Mouse (Mus musculus) mouse trophoblast stem cell (cell line): ENCODE measurements around the gene Ap2a1.

Experiments
- in situ Hi-C, 2 experiments: fragments of 300-500 bp; cut with MseI, MboI; formaldehyde crosslinking; loops; 2 replicates in 1 of 2; 3 replicates in 1 of 2; pipeline ENCODE4 v1.15.1; 2025

The Ap2a1 gene

DNA sequence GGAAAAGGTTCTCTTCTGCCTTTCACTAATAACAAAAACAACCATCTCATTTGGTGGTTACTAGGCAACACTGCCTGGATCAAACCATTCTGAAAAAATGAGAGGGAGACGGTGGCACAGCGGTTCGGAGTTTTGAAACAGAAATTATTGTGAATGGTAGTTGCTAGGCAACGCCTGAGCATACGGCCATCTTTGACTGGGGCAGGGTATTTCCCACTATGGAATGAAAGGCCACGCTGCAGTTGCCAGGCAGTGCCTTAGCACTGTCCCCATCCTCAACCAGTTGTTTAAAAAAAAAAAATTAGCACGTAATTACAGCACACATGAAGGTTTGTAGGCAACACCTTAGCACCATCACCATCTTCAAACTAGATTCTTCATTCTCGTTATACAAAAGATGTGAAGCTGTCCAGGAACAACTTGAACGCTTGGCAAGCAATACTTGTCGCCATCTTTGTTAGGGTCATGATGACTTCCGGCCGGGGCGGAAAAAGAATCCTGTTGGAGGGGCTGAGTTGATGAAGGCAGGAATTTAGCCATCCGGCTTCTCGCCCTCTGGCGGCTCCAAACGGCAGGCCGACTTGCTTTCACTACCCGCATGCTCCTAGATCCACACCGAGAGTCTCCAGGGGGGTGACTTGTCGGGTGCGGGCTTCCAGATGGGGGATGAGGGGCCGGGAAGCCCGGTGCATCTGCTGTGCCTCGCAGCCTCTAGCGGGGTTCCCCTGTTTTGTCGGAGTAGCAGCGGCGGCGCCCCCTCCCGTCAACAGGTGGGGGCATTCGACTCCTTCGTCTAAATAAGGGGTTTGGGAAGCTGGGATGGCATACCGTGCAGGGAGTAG is 33.5 kb downstream of the Ap2a1 start, which contains the start of gene Fuz:
Gene Fuz, plus strand, starts transcription at position 487 of the 842 bp plus-strand sequence.
- in situ Hi-C loops, result no loop called here

- in situ Hi-C loops, result no loop called here
These were observed 34.1 kb downstream of the Ap2a1 start for GRCm38 (mm10) chr7:44895206-44895592.

DNA sequence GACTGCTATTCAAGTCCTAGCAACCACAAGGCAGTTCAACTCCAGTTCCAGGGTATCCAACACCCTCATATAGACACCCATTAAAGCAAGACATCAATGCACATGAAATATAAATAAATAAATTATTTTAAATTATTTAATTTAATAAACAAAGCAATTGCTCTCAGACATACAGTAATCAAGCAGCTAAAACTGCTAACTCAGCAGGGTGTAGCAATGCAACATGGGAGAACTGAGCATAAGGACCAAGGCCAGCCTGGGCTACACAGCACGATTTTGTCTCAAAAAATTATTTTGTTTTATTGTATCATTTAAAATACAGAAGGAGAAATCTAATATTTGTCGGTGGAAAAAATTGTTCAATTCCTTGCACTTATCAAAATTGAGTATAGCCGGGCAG is 35.1 kb downstream of the Ap2a1 start:
- in situ Hi-C loops, result no loop called here

DNA sequence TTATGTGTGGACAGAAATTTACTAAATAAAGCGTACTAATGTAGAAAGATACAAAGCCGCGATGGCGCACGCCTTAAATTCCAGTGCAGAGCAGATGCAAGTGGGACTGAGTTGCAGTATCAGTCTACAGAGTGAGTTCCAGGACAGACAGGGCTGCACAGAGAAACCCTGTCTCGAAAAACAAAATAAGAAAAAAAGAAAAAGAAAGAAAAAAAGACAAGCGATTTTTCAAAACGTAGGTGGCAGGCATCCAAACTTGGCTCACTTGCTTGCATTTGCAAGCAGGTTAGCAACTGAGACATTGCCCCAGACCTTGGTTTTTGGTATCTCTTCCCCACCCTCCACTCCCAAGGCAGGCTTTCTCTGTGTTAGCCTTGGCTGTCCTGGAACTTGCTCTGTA is 36.1 kb downstream of the Ap2a1 start:
- in situ Hi-C loops, result no loop called here

DNA sequence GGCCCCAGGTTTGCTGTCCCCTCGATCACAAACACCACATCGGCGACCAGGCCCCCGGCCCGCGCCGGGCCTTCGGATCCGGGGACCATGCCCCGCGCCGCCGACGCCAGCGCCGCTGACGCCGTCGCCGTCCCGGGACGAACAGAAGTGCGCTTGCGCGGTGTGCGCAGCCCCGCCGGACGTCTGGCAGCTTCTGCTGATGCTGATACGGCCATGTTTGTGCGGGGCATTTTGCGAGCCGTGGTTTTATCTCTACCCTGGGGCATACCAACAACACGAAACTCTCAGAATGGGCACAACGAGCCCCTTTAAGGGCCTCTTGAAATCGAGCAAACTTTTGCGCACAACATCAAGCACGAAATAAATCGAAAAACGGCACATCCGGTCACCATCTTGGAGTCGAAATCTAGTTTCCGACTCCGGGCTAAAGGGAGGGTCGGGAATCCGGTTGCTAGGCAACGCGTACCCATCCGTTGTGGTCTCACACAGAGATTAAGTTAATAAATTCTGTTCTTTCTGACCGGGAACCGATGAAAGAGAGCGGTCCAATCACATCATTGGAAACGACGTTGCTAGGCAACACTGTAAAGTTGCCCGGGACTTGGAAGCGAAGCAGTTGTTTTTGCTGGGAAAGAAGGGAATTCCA is 36.9 kb downstream of the Ap2a1 start, which contains the start of gene Med25:
Gene Med25, minus strand, starts transcription at position 437 of the 646 bp plus-strand sequence.
- in situ Hi-C loops, result no loop called here

- in situ Hi-C loops, result no loop called here
These were observed 37.7 kb downstream of the Ap2a1 start for GRCm38 (mm10) chr7:44891611-44892010.

DNA sequence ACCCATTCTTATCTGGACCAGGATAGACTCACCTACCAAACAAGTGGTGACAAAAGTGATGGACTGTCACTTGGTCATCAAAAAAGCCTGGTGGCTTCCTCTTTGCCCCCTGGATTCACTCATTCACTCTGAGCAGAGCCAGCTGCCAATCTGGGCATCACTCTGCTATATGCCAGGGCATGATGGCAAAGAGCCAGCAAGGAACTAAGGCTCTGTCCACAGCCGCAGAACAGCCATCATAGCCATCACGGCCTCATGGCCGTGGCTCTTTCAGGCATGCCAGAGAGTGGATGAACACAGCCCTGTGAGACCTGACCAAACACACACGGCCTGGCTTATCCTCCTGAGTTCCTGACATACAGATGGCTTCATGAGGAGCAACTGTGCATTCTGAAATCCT is 38.6 kb downstream of the Ap2a1 start:
- in situ Hi-C loops, result no loop called here

- in situ Hi-C loops, result no loop called here
These were observed 39.1 kb downstream of the Ap2a1 start for GRCm38 (mm10) chr7:44890180-44890579.

DNA sequence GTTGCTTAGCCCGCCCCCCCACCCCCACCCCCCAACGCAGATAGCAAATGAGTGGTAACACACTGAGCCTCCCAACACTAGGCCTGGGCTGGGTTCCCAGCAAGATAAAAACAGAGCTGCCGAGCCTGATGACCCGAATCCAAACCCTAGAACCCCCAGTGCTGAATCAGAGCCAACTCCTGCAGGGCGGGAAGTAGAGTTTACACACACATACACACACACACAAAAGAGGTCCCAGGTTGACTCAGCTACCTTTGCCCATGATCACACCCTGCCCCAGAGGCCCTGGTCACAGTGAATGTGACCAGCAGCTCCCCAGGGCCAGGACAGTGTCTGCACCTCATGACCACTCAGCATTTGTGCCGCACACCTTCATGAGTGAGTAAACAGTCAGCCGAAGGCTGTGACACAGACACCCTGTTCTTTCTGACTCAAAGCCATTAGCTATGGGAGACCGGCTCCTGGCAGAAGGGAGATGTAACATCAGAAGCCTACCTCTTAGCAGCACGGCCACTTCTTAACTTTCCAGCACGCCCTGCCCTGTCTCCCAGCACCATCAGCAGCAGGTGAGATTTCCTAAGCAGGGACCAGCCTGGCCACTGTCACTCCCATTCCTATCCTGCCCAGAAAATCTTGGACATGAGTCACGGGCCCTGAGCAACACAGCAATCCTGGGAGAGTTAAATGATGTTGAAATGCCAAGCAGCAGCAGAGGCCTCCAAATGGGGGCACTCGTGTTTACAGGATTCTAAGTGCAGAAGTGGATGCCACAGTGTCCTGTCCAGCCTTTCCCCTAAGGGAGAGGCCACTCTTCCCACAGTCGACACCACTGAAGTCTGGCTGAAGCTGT is 40.8 kb downstream of the Ap2a1 start:
- in situ Hi-C loops, result no loop called here

- in situ Hi-C loops, result no loop called here
These were observed 42.3 kb downstream of the Ap2a1 start for GRCm38 (mm10) chr7:44886964-44887363.

DNA sequence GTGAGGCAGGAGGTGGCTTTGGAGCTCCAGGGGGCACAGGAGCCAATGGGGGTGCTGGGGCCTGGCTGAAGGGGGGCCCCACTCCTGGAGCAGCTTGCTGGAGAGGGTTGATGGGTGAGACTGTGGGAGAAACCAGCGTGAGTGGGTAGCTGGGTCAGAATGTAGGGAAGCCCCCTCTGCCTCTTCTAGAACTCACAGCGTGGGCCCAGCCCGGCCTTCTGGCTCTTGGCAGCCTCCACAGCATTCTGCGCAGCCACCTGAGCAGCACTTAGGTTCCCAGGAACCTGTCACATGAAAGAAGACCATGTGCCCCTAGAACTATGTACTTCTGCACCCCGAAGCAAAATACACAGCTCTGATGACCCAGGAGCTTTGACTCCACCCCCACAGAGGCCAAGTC is 44.7 kb downstream of the Ap2a1 start:
- in situ Hi-C loops, result no loop called here

GRCm38 (mm10) chr7:44883036-44883435 is 46.3 kb downstream of the Ap2a1 start:
- in situ Hi-C loops, result no loop called here

DNA sequence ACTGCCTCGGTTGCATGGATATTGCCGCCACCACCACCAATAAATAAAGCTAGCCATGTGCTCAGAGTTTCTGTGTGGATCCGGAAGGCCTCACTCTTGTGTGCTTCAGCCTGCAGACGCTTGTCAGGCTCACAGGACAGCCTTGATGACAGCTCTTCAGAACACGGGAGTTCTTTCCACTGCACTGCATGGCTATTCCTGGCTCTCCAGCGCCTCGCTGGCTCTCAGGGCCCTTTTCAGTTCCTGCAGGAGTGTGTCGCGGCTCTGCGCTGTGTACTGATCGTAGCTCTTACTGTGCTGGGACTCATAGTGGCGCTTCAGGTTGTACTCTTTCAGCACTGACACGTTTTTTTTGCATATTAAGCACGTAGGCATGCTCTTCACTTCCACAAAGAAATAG is 51.5 kb downstream of the Ap2a1 start:
- in situ Hi-C loops, result loop anchor here in 1 of 2 experiments (10.0 kb wide), 1 partner anchor 77 kb away; no protein-coding TSS in a partner anchor

DNA sequence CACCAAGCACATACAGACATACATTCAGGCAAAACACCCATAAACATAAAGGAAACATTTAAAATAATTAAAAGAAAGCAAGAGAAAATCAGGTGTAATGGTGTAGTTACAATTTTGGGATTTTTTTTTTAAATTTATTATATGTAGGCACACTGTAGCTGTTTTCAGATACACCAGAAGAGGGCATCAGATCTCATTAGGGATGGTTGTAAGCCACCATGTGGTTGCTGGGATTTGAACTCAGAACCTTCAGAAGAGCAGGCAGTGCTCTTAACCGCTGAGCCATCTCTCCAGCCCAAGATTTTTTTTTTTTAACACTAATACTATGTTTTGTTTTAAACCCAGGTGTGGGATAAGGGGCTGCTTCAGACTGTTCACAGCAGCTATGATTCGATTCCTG is 57.5 kb downstream of the Ap2a1 start:
- in situ Hi-C loops, result loop anchor here in 1 of 2 experiments (10.0 kb wide), 1 partner anchor 83 kb away; no protein-coding TSS in a partner anchor

- in situ Hi-C loops, result loop anchor here in 1 of 2 experiments (10.0 kb wide), 1 partner anchor 84 kb away; no protein-coding TSS in a partner anchor
These were observed 58.1 kb downstream of the Ap2a1 start for GRCm38 (mm10) chr7:44871181-44871580.

GRCm38 (mm10) chr7:44870614-44871013 is 58.7 kb downstream of the Ap2a1 start:
- in situ Hi-C loops, result loop anchor here in 1 of 2 experiments (10.0 kb wide), 1 partner anchor 84 kb away; no protein-coding TSS in a partner anchor

- in situ Hi-C loops, result loop anchor here in 1 of 2 experiments (10.0 kb wide), 1 partner anchor 85 kb away; no protein-coding TSS in a partner anchor
These were observed 59.4 kb downstream of the Ap2a1 start, which contains the start of gene Ptov1 for GRCm38 (mm10) chr7:44869697-44870528. TSS of gene Ptov1 (minus strand) at chr7:44869788.

GRCm38 (mm10) chr7:44868919-44869696 is 60.2 kb downstream of the Ap2a1 start:
- in situ Hi-C loops, result no loop called here

- in situ Hi-C loops, result no loop called here
These were observed 60.8 kb downstream of the Ap2a1 start for GRCm38 (mm10) chr7:44868465-44868864.

DNA sequence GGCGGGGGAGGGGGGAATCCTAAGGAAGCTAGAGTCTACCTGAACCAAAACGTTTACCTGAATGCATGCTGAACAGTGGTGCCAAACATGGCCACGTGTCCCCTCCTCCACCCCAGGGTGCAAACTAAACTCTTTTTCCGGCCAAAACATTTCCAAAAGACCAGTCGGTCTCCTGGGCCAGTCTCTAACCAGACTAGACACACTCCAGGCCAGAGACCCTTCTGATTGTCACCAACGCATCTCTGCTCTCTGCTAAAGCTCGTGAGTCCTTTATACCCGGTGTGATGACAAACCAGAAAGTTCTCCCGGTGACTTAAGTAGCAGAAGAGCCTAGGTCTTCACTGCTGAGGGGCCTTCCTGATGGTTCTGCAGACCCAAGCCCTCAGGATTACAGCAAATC is 61.5 kb downstream of the Ap2a1 start:
- in situ Hi-C loops, result no loop called here
